Mouse (Mus musculus) adrenal gland, postnatal 10 days (tissue): ENCODE measurements around the gene Ly75. TPM values are rescaled to one million over a fixed set of nuclear protein-coding genes. Genes with fewer than 3 reads are reported as not detected.

Experiments
- DNase-seq: peaks from one replicate; pipeline ENCODE4 v3.0.0; 2021; ENCODE audit warnings: mixed read lengths
- total RNA-seq, 2 experiments: library from RNA; stranded (reverse); gene quantifications; 2 replicates each; pipeline ENCODE4 v1.2.3; 2021

Ly75 gene
- total RNA-seq, 2 experiments from 2014 or later, result 0.91 to 0.96 TPM

DNA sequence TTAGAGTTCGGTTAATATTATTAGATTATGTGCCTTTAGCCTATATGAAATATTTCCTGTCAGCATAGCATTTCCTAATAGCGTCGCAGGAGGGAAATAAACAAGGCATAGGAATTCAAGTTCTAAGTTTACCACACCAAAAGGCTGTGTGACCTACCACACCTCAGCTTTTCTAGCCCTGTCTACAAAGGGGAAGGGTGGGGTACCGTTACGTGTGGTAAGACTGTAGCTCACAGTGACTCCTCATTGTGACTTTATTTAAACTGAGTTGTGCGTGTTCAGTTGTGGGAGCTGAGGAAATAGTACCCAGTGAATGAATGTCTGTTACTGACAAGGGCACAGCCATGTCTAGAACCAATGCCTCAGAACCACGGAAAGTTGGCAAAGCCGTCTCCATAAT is 8.0 kb downstream of the Ly75 start:
- no peak for DNase-seq

DNA sequence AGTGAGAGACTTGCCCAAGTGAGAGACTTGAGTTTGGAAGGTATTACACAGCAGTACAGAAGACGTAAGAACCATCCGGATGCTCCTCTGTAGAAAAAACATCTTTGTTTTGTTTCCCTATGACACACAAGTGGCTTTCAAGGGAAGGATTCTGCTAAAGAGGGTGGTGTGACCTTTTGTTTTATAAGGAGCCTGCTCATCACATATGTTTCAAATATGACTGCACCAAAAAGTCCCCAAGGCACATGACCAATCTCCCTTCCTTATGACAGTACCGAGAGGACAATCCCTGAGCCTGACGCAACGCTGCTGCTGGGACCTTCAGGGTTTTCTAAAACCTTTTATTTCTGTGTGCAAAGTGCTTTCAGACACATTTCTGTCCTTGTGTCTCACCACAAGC is 12.9 kb downstream of the Ly75 start:
- no peak for DNase-seq

DNA sequence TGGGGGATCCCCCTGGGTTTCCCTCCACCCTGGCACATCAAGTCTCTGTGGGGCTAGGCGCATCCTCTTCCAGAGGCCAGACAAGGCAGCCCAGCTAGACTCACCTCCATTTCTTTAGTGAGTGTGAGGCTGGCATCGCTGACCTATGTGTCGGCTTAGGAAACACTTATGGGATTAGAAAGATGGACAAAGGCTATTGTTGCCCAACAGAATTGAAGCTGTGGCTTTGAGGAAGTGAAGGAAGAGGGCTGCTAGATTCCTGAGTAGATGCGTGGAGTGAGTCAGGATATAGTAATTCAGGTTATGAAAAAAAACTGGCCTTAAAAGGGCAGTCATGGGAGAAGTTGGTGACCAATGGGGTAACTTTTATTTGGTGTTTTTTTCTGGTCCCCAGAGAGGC is 13.6 kb downstream of the Ly75 start:
- no peak for DNase-seq

DNA sequence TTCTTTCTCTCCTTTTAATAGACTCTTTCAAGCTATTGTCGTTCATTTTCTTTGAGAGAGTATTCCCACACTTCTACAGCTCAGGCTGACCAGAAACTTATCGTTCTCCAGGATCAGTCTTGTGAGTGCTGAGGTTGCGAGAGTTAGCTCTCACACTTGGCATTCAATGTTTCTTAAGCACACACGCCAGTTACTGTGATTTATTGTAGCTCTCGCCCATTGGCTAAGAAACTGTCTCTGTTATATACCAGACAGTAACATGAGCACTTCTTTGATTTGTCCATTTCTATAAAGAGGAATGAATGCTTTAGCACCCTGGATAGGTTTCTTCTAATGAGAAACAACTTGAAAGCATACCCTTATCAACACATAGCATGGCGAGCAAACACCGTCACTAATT is 15.2 kb downstream of the Ly75 start:
- DNase-seq, result no peak

DNA sequence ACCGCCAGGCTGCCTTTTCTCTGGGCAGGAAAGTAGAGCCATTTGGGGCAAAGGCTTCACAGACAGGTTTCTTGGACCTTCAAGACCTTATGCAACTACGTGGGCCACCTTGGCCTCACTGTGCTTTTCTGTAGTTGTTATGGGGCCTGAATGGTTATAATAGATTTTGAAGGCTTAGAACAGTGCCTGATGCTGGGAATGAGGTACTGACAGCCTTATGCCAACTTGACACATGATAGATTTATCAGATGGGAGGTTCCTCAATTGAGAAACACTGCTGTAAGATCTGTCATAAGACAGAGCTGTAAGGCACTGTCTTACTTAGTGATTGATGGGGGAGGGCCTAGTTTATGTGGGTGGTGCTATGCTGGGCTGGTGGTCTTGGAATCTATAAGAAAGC is 15.9 kb downstream of the Ly75 start:
- no peak for DNase-seq

DNA sequence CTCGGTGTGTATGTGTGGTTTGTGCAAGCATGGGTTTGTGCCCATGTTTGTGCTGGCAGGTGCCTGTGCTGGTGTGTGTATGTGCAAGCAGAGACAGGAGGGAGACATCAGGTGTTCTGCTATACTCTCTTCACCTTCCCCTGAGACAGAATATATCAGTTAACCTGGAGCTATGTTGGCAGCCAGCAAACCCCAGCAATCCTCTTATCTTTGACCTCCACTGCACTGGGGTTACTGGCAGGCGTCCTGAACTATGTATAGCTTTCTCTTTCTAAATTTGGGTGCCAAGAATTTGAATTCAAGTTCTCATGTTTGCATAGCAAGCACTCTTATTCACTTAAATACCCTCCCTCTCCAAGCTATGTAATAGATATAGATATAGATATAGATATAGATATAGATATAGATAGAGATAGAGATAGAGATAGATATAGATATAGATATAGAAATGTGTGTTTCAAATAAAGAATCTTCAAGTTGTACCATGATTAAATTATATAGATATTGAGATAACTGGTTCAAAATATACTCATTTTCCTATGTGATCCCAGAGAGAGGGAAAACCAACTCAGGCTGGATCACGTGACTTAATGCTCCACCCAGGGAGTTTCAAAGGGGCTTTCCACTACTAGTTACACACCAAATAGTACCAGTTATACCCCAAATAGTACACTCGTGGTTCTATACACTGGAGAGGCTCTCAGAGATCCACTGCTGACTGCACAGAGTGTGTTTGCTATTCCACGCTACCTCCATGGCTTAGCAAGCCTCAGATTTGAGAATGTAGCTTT is 17.1 kb downstream of the Ly75 start:
- no peak for DNase-seq

DNA sequence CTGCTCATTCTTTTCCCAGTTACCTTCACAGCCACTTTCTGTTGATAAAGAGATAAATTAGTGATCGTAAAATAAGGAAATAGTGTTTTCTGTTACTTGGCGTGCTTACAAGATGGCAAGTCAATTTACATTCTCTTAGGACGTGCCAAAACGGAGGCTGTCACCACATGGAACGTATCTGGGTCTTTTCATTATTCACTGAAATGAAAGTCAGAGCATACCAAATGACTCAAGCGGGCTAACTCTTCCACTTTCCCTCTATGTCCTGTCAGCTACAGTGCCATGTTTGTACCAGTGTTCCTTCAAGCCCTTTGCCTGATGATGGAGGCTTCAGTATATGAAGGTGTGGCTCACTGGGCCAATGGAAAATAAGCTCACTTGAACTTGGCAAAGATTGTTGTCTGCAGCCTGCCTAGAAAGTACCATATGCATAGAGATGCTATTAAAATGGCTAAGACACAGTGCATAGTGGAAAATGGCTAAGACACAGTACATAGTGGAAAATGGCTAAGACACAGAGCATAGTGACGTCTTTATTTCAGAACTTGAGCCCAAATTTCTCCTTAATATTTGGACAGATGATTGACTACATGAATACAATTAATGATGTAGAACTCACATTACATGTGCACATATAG is 17.8 kb downstream of the Ly75 start:
- no peak for DNase-seq

DNA sequence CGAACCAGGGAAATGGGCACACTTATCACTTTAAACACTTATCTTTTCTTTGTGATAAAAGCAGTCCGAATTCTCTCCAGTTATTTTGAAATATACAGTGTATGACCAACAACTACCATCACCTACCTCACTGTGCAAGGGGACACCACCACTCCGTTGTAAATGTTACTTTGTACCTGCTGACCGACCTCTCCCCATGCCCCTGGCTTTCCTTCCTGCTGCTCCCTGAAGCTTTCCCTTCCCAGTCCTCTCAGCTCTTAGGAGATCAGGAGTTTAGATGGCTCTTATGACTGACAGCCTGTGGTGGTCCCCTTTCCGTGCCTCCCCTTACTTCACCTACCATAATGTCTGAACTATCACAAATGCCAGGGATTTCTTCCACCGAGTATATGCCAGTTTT is 21.0 kb downstream of the Ly75 start:
- no peak for DNase-seq

DNA sequence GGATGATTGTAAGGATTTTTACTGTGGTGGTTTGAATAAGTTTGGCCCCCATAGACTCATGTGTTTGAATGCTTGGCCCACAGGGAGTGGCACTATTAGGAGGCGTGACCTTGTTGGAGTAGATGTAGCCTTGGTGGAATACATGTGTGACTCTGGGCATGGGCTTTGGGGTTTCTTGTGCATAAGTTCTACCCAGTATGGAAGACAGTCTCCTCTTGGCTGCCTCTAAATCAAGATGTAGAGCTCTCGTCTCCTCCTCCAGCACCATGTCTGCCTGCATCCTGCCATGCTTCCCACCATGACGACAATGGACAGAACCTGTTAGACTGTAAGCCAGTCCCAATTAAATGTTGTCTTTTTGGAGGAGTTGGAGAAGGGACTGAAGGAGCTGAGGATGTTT is 23.3 kb downstream of the Ly75 start:
- no peak for DNase-seq

DNA sequence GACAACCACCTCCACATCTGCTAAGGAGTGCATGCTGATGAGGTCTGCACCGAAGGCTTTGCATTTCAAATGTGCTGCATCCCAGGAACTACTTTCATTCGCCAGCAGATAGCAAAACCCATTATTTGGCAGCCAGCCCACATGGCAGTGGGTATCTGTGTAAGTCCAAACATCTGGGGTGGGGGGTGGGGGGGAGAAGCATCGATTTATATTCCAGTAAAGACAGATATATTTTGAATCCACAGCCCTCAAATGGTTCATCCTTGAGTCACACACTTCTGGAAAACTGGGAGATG is 27.8 kb downstream of the Ly75 start:
- no peak for DNase-seq

DNA sequence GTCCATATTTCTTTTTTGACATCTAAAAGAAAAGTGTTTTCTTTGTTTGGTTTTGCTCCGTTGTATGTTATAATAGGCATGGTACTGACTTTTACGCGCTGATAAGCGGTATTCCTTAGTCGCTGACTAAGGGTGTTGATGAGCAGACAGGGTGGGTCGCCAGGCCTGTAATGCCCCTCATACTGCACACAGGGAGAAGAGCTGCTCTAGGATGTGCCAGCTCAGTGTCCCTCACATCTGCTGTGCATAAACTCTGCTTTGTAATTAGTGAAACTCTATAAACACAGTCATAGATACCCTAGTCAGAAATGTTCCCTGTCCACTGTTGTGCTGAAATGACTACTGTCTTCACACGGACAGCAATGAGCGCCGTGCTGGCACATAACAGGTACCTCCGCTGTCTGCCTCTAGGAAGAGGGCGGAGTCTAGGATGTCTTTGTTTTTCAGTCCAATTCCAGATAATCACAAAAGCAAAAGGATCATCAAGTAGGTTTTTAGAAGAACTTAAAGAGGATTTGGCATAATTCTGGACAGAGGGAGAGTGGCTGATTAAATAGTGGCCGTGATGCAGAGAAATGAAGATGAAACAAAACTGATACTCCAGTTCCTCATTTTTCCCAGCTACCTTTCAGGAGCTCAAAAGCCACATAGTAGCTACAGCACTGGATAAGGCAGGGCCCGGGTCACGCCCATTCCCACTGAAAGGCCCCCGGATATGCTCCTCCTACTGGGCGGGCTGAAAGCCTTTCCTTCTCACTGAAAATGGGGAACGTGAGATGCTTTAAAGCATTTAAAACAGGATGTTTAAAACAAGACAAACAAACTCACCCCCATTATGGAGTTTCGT is 28.3 kb downstream of the Ly75 start:
- no peak for DNase-seq

DNA sequence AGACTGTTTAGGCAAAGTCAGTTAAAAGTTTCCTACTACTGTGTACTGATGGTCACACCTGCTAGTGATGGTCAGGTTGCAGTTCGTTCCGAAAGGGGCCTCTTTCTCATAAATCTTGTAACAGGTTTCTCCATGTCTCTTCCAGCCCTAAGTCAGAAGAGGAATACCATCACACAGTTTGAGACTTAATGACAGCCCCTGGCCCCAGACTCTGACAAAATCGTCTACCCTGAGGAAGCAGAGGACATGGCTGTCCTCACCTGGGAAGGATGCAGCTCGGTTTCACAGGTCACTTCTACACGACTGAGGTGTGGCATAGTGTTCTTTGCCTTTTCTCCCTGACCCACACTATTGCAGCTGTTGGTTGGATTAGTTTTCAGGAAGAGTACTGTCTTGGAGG is 30.8 kb downstream of the Ly75 start:
- no peak for DNase-seq

DNA sequence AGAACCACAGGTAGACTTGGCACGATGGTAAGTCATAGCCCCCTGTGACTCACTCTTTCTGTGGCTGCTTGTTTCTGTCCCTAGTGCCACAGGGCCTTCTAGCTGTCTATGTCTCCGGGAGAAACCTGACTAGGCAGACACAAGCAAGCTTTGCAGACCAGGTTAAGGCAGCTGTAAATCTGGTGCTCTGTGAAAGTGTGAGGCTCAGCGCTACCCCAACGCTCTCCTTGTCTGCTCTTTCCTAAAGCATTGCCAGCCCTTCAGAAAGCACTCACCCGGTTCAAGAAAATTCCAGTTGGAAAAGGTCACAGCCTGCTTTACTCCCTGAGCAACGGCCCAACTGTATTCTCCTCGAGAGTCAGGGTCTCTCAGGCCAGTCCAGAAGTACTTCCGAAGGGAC is 31.3 kb downstream of the Ly75 start:
- DNase-seq, result no peak

DNA sequence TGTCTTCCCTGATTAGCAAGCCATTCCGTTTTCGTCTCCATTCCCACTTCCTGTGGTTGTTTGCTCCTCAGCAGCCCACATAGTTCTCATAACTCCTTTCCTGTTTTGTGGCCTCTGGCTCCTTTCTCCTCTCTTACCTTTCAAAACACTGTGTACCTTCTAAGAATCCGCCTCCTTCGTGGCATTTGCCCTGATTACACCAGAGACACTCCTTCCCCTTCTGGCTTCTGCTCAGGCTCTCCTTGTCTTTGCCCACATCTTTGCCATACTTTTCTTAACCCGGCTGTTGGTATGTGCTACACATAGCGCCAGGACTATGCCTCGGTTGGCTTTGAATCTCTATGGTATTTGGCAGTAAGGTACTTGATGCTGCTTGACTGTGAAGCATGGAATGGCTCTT is 35.2 kb downstream of the Ly75 start:
- DNase-seq, result no peak

DNA sequence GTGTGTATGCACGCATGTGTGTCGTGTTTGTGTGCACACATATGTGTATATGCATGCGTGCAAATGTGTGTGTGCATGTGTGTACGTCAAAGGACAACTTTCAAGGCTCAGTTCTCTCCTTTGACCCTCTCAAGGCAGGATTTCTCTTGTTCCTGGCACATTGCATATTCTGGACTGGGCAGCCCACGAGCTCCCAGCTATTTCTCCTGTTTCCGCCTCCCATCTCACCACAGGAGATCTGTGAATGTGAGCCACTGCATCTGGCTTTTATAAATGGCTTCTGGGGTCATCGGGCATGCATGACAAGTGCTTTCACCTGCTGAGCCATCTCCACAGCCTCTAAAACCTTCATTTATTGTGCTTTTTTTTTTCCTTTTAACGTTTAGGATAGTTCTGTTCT is 36.6 kb downstream of the Ly75 start:
- no peak for DNase-seq

DNA sequence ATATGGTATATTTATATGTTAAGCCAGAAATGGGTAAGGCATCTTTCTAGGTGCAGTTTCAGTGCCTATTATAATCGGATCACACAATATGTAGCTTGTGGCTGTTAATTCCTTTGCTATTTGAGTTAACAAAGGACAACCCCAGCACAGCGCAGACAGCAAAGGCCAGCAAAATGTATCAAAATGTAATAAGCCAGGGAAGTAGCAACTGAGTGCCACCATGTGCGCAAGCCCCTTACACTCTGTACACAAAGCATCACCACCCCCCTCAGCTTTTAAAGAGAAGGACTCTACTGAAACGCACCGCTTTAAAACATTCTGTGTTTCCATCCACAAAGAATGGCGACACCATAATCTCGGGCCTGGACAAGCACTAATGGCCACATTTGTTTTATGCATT is 37.4 kb downstream of the Ly75 start:
- no peak for DNase-seq

DNA sequence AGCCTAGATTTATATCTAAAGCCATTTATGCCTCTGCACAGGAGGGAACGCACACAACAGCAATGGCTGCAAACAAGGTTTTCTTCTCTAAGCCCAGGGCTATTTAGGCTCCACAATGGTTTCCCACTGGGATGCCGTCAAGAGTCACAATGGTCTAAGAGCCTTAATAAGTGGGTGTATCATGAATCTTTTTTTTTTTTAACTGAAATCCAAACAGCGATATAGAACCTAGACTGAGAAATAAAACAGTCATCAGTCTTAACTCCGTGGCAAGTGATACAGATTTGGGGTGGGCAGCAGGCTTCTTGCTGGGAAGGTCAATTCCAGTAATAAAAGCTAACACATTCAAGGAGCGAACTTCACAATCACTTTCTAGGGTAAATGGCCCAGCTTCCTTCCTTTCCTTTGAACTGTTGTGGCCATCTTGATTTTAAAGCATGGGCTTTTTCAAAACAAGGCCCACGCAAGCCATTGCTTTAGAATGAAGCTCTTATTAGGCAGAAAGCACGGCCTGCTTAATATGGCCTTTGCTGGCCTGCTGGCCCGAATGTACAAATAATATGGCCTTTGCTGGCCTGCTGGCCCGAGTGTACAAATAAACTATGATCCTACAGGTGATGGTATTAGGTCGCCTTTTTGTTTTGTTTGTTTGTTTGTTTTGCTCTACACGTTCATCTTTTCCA is 39.4 kb downstream of the Ly75 start:
- DNase-seq, result no peak

DNA sequence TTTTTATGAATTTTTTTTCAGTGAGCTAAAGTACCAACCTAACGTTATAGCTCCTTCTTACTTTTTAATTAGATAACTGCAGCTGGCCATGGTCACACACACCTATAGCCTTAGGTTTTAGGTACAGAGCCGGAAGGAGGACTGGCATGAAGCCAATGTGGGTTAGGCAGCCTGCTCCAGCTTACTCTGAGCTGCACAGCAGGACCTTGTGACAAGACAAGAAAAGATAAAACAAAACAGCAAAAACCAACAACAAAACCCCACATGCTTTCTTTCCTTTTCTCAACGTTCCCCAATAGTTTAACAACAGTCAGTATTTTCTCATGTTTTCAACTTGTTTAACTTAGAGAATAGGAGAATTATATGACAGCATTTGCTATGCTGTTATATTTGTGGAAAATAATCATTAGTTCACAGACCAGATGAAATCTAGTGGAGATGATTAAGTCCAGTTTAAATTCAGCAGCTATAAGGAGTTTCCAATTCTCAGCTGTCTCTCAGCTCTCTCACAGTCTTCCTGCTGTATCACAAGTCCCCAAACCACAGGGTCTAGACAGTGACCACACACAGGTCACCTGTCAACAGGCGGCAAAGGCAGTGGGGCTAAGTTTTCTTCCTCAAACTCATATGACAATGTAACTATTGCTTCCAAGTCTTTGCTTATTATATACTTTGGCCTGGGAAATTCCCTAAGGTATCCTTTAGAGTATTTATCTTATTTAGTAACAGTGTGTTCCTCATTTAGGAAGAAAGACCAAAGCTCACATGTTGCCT is 40.8 kb downstream of the Ly75 start:
- DNase-seq, result no peak

DNA sequence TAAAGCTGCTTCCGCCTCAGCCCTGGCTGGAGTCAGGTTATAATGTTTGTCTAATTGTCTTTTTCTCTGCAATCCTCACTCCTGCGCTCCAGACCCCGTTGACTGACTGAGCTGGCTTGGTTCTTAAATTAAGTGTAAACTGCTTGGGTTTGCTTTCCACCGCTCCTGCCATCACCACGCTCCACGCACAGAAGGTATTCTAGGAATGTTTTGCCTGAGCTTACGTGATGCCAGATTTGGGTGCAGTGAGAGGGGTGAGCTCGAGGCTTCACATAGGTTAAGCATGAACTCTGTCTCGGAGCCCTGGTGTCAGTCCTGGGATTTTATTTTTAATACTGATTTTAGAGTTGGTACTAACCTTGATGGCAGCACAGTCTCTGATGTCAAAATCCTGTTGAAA is 45.2 kb downstream of the Ly75 start:
- DNase-seq, result no peak

DNA sequence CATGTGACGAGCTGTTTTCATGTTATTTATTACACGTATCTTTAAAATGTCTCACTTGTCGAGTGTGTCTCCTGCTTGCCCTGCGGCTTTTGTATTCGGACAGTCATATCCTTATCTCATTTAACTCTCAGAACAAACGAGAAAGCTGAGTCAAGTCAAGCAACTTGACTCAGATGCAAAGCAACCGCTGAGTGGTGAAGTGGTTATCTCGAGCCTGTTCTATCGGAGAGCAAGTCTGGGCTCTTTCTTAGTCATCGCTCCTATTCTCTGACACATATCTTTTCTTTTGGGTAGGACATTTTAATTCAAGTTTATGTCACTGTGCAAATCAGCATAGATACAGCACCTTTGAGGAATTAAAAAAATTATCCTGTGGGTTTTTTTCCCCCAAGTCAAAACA is 54.5 kb downstream of the Ly75 start:
- no peak for DNase-seq

DNA sequence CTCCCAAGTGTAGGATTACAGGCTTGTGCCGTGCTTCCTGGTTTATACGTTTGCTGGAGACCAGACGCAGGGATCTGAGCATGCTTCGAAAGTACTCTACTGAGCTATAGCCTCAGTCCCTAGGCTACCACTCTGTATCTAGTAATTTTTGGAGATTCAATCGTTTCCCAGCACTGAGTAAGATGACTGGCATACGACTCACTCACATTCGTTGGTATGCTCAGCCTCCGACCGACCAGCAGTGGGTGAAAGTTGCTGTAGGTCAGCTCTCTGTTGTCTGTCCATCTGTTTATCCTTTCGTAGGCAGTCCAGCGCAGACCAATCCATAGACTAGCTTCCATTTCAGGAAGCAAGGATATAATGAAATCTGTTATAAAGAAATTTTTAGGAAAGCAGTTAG is 55.5 kb downstream of the Ly75 start:
- DNase-seq, result no peak

DNA sequence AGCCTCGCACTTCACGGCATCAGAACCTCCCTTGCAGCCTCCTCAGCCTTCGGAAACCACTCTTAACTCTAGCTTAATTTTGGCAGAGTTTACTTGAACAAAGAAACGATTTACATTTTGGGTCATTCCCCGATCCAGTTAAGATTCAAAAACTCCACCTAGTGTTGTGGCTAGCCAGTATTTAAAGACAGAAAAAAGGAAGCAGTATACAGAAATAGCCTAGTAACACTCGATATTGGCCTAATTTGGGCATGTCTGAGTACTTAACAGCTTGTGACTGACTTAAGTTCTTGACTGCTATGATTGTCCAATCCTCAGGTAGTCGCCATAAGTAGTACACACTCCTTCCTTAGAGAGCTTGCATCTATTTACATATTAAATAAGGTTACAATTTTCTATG is 56.2 kb downstream of the Ly75 start:
- DNase-seq, result no peak
